Mouse (Mus musculus) frontal cortex, postnatal 14 days (tissue): ENCODE results near the gene Plxna1.

Source experiments
- DNase-seq, 2 experiments: peaks; one replicate each; pipeline ENCODE4 v3.0.0; 2022; ENCODE audit warnings: low spot score in 2 of 2

Plxna1 gene

GRCm38 (mm10) chr6:89362281-89363106, at the start of gene Plxna1:
Plxna1 (minus strand) TSS chr6:89362620.
- peak; percentile 52 for DNase-seq

- DNase-seq: no peak
These were observed 46.6 kb upstream of the Plxna1 start for GRCm38 (mm10) chr6:89409041-89409440.

- no peak for DNase-seq
These were observed 45.8 kb upstream of the Plxna1 start for GRCm38 (mm10) chr6:89408259-89408658.

GRCm38 (mm10) chr6:89407247-89407889, 44.9 kb upstream of the Plxna1 start:
- DNase-seq: no peak

GRCm38 (mm10) chr6:89404964-89405363, 42.5 kb upstream of the Plxna1 start:
- DNase-seq: no peak

GRCm38 (mm10) chr6:89403257-89404225, 41.1 kb upstream of the Plxna1 start:
- no peak for DNase-seq

GRCm38 (mm10) chr6:89402406-89402805, 40.0 kb upstream of the Plxna1 start:
- DNase-seq: no peak

GRCm38 (mm10) chr6:89399564-89399963, 37.1 kb upstream of the Plxna1 start:
- DNase-seq: no peak

GRCm38 (mm10) chr6:89397919-89398318, 35.5 kb upstream of the Plxna1 start:
- no peak for DNase-seq

GRCm38 (mm10) chr6:89393820-89394219, 31.4 kb upstream of the Plxna1 start:
- DNase-seq: no peak

- no peak for DNase-seq
These were observed 29.8 kb upstream of the Plxna1 start for GRCm38 (mm10) chr6:89392213-89392612.

- no peak for DNase-seq
These were observed 27.4 kb upstream of the Plxna1 start for GRCm38 (mm10) chr6:89389771-89390170.

- DNase-seq: no peak
These were observed 24.5 kb upstream of the Plxna1 start for GRCm38 (mm10) chr6:89386956-89387355.

GRCm38 (mm10) chr6:89384699-89385098, 22.3 kb upstream of the Plxna1 start:
- DNase-seq: no peak

- no peak for DNase-seq
These were observed 19.4 kb upstream of the Plxna1 start for GRCm38 (mm10) chr6:89381851-89382250.

GRCm38 (mm10) chr6:89381172-89381571, 18.8 kb upstream of the Plxna1 start:
- DNase-seq: no peak

- no peak for DNase-seq
These were observed 18.3 kb upstream of the Plxna1 start for GRCm38 (mm10) chr6:89380751-89381150.

- DNase-seq: no peak
These were observed 15.8 kb upstream of the Plxna1 start for GRCm38 (mm10) chr6:89378264-89378663.

- no peak for DNase-seq
These were observed 6.4 kb upstream of the Plxna1 start for GRCm38 (mm10) chr6:89368812-89369211.

GRCm38 (mm10) chr6:89364342-89364741, 1.9 kb upstream of the Plxna1 start:
- DNase-seq: no peak

GRCm38 (mm10) chr6:89363107-89363451, 659 bp upstream of the Plxna1 start:
- no peak for DNase-seq
